Mouse (Mus musculus) spleen, adult 2 months (tissue): ENCODE results near the gene Prkg1.

Experiments used
- CTCF ChIP-seq: fragments of 200-500 bp; IDR thresholded peaks from 2 replicates; pipeline ENCODE4 v1.5.1; 2011; ENCODE audit warnings: mild to moderate bottlenecking, inconsistent platforms; ENCODE audit not compliant: insufficient read depth, insufficient read length, insufficient replicate concordance; ENCODE audit errors: extremely low read depth
- POLR2A ChIP-seq: fragments of 200-500 bp; IDR thresholded peaks from 2 replicates; pipeline ENCODE4 v1.6.1; 2011; ENCODE audit warnings: low read depth, low read length, inconsistent platforms

GRCm38 (mm10) chr19:31198461-31198860 is 566.4 kb downstream of the Prkg1 start:
- TF ChIP-seq CTCF: no peak
- no peak for TF ChIP-seq POLR2A
